Mouse (Mus musculus): ENCODE data around the gene Csf2rb. TPM values are rescaled to one million over a fixed set of nuclear protein-coding genes. Genes with fewer than 3 reads are reported as not detected.
"Not testable (repeated sequence)": the region's sequence is repeated elsewhere in the genome, so short reads cannot be mapped to it uniquely, and the experiment has no call there.

The Csf2rb gene
- polyA plus RNA-seq, 1 experiment from 2014 or later, result 9.3 TPM

- no peaks in the 10 kb centered on the region for H3K27me3 ChIP-seq (ENCODE audit: insufficient read depth, poor library complexity, severe bottlenecking)
- H3K4me3 ChIP-seq, result no peak overlapping the region
- H3K27ac ChIP-seq, result no peak overlapping the region
- DNase-seq (ENCODE audit: low spot score), result no peak
- 67% methylated on average over 5 of the region's 5 CpGs for WGBS
- no peaks in the 10 kb centered on the region for H3K9me3 ChIP-seq
- H3K36me3 ChIP-seq, result no peaks in the 10 kb centered on the region
- no peaks in the 10 kb centered on the region for H3K4me1 ChIP-seq
Observed at GRCm38 (mm10) chr15:78331523-78332340, 6.2 kb downstream of the Csf2rb start.

GRCm38 (mm10) chr15:78332981-78333380 lies 7.4 kb downstream of the Csf2rb start:
- WGBS, result 70% methylated on average over 6 of the region's 6 CpGs
- Histone ChIP-seq H3K9me3 (no peaks in the 10 kb centered on the region), H3K27ac (no peak overlapping the region), H3K4me3 (no peak overlapping the region), H3K4me1 (no peaks in the 10 kb centered on the region), H3K36me3 (no peaks in the 10 kb centered on the region), H3K27me3 (ENCODE audit: insufficient read depth, poor library complexity, severe bottlenecking) (no peaks in the 10 kb centered on the region)
- DNase-seq (ENCODE audit: low spot score), result no peak

GRCm38 (mm10) chr15:78334380-78334779 lies 8.8 kb downstream of the Csf2rb start:
- WGBS, result 71% methylated on average over 3 of the region's 3 CpGs
- Histone ChIP-seq H3K27me3 (ENCODE audit: insufficient read depth, poor library complexity, severe bottlenecking) (no peaks in the 10 kb centered on the region), H3K9me3 (no peaks in the 10 kb centered on the region), H3K36me3 (no peaks in the 10 kb centered on the region), H3K27ac (no peak overlapping the region), H3K4me3 (no peak overlapping the region), H3K4me1 (no peaks in the 10 kb centered on the region)
- DNase-seq (ENCODE audit: low spot score), result no peak

DNA sequence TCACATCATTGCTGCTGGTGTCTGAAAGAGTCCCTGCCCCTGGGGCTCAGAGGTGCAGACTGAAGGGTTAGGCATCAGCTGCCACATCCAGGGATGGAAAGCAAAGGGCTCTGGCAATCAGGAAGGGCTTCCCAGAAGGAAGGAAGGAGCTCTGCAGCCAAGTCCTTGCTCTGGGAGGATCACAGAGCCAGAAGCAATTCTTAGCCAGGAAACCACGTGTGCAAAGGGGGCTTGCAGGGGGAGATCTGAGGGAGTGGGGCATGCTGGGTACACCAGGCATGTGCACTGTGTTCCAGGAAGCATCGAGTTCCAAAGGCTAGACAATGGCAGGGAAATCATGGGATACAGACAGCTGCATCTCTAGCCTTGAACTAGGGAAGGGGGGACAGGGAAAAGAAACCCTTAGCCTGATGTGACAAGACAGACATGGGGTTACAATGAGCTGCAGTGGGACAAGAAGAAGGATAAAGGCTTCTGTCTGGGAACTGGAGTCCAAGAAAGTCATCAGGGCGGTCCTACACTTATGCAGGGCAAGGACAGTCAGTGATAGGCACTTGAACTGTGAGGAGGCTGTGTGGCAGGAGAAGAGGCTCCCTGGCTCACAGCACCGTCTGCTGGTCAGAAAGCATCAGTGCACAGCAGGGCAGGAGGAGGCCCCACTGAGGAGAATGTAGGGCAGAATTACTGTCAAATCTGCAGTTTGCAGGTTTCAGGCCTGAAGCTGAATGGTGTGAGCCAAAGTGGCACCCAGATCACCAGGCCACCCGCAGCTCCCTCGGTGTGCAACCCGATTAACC lies 14.3 kb downstream of the Csf2rb start:
- not testable (repeated sequence) for H3K9me3 ChIP-seq; H3K27ac ChIP-seq; H3K36me3 ChIP-seq; H3K4me1 ChIP-seq; H3K27me3 ChIP-seq (ENCODE audit: insufficient read depth, poor library complexity, severe bottlenecking); H3K4me3 ChIP-seq
- DNase-seq (ENCODE audit: low spot score), result peak; percentile 86
- WGBS, result 32% methylated on average over 7 of the region's 7 CpGs

DNA sequence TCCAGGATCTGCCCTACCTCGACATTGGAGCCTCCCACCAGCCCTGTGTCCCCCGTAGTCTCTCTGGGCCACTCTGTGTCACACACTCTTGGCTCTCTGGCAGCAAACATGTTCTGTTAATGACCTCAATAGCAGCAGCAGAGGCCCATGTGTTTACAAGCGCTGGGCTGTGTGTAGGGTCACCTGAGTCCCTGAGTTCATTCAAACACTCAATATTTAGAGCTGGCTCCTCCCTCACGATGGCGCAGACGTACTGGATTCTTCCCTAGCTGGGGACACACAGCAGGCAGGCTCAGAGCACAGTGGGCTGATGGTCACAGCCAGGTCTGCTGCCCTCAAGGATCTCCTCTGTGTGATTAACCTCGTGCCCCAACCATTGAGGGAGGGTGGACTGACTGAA lies 15.4 kb downstream of the Csf2rb start:
- H3K27me3 ChIP-seq (ENCODE audit: insufficient read depth, poor library complexity, severe bottlenecking); DNase-seq (ENCODE audit: low spot score); H3K4me1 ChIP-seq; H3K27ac ChIP-seq; H3K9me3 ChIP-seq; H3K36me3 ChIP-seq; H3K4me3 ChIP-seq: not testable (repeated sequence)
- WGBS, result 78% methylated on average over 7 of the region's 7 CpGs

GRCm38 (mm10) chr15:78343683-78344082 lies 18.1 kb downstream of the Csf2rb start:
- Histone ChIP-seq H3K4me3 (no peak overlapping the region), H3K27ac (no peak overlapping the region), H3K36me3 (no peaks in the 10 kb centered on the region), H3K9me3 (no peaks in the 10 kb centered on the region), H3K27me3 (ENCODE audit: insufficient read depth, poor library complexity, severe bottlenecking) (no peaks in the 10 kb centered on the region; the same call in 1 of the 2 replicates), H3K4me1 (no peaks in the 10 kb centered on the region)
- no peak for DNase-seq (ENCODE audit: low spot score)
- 12% methylated on average over 1 of the region's 1 CpGs for WGBS

- Histone ChIP-seq H3K4me1 (no peaks in the 10 kb centered on the region), H3K9me3 (no peaks in the 10 kb centered on the region), H3K36me3 (no peaks in the 10 kb centered on the region), H3K27ac (no peak overlapping the region), H3K4me3 (no peak overlapping the region), H3K27me3 (ENCODE audit: insufficient read depth, poor library complexity, severe bottlenecking) (no peaks in the 10 kb centered on the region; the same call in none of the 2 replicates)
- DNase-seq (ENCODE audit: low spot score), result no peak
- 85% methylated on average over 3 of the region's 3 CpGs for WGBS
Observed at GRCm38 (mm10) chr15:78344567-78344966, 19.0 kb downstream of the Csf2rb start.

- H3K9me3 ChIP-seq, result no peaks in the 10 kb centered on the region
- H3K4me3 ChIP-seq, result no peak overlapping the region
- H3K4me1 ChIP-seq, result no peaks in the 10 kb centered on the region
- WGBS, result 56% methylated on average over 3 of the region's 3 CpGs
- H3K27ac ChIP-seq, result no peak overlapping the region
- H3K27me3 ChIP-seq (ENCODE audit: insufficient read depth, poor library complexity, severe bottlenecking), result peaks cover 8% of the 10 kb centered on the region
- H3K36me3 ChIP-seq, result no peaks in the 10 kb centered on the region
- DNase-seq (ENCODE audit: low spot score), result no peak
Observed at GRCm38 (mm10) chr15:78351586-78352165, 26.1 kb downstream of the Csf2rb start.

DNA sequence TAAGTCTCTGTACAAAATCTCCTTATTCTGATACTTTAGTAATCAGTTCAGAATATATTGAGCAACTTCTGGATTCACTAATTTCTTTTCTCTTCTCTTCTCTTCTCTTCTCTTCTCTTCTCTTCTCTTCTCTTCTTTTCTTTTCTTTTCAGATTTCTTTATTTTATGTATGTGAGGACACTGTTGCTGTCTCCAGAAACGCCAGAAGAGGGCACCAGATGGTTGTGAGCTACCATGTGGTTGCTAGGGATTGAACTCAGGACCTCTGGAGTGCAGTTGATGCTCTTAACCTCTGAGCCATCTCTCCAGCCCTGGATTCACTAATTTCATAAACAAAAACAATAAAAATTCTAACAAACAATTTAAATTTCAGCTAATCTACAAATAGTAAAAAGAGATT lies 29.4 kb downstream of the Csf2rb start:
- Histone ChIP-seq H3K36me3 (no peaks in the 10 kb centered on the region), H3K27me3 (ENCODE audit: insufficient read depth, poor library complexity, severe bottlenecking) (peaks cover 9% of the 10 kb centered on the region), H3K27ac (no peak overlapping the region), H3K4me3 (no peak overlapping the region), H3K9me3 (no peaks in the 10 kb centered on the region), H3K4me1 (no peaks in the 10 kb centered on the region)
- DNase-seq (ENCODE audit: low spot score), result no peak
- 0% methylated on average over 1 of the region's 1 CpGs for WGBS

- no peak overlapping the region for H3K4me3 ChIP-seq
- WGBS, result 82% methylated on average over 5 of the region's 5 CpGs
- DNase-seq (ENCODE audit: low spot score), result no peak
- H3K27me3 ChIP-seq (ENCODE audit: insufficient read depth, poor library complexity, severe bottlenecking), result peaks cover 9% of the 10 kb centered on the region
- no peaks in the 10 kb centered on the region for H3K36me3 ChIP-seq
- H3K4me1 ChIP-seq, result no peaks in the 10 kb centered on the region
- H3K27ac ChIP-seq, result no peak overlapping the region
- H3K9me3 ChIP-seq, result no peaks in the 10 kb centered on the region
Observed at GRCm38 (mm10) chr15:78355548-78355947, 30.0 kb downstream of the Csf2rb start.

DNA sequence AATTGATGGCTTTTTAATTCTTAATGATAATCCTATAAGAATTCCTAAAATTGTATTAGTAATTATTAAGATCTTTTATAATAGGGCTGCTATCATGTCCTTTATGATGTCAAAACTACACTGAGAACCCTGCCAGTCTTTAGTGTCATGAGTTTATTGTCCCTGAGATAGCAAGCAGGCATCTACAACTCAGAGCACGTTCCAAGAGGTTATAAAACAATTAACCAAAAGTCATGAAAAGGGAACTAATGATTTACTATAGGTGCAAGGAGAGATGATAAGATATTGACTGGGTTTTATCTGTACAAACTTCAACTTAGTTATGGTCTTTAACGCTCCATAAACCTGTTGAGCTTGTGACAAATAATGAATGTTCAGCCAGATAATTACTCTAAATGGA lies 40.4 kb downstream of the Csf2rb start:
- WGBS, result 78% methylated on average over 2 of the region's 2 CpGs
- Histone ChIP-seq H3K27me3 (ENCODE audit: insufficient read depth, poor library complexity, severe bottlenecking) (peaks cover 38% of the 10 kb centered on the region), H3K4me1 (no peaks in the 10 kb centered on the region), H3K4me3 (no peak overlapping the region), H3K36me3 (no peaks in the 10 kb centered on the region), H3K27ac (no peak overlapping the region), H3K9me3 (0 out of 2 replicates have a peak, but pooled peaks cover 3% of the 10 kb centered on the region)
- DNase-seq (ENCODE audit: low spot score), result no peak

DNA sequence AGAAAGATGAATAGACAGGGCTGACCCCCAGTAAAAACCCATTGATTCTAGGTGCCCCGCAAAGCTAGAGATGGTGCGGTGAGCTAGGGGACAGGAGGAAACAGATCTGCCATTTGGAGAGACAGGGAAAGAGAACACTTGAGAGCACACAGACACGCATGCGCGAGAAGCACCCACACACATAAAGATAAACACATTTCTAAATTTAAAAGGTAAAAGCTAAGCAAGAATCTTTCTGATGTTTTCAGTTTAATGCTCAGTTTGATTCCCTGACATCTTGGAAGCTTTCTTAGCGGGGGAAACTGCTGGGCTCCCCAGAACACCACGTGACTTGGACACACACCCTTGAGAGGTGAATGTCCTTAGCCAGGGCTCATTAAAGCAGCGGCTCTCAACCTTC lies 41.3 kb downstream of the Csf2rb start:
- Histone ChIP-seq H3K9me3 (0 out of 2 replicates have a peak, but pooled peaks cover 3% of the 10 kb centered on the region), H3K4me1 (no peaks in the 10 kb centered on the region), H3K36me3 (no peaks in the 10 kb centered on the region), H3K27ac (no peak overlapping the region), H3K4me3 (no peak overlapping the region), H3K27me3 (ENCODE audit: insufficient read depth, poor library complexity, severe bottlenecking) (peaks cover 38% of the 10 kb centered on the region)
- DNase-seq (ENCODE audit: low spot score), result no peak
- 79% methylated on average over 8 of the region's 8 CpGs for WGBS

DNA sequence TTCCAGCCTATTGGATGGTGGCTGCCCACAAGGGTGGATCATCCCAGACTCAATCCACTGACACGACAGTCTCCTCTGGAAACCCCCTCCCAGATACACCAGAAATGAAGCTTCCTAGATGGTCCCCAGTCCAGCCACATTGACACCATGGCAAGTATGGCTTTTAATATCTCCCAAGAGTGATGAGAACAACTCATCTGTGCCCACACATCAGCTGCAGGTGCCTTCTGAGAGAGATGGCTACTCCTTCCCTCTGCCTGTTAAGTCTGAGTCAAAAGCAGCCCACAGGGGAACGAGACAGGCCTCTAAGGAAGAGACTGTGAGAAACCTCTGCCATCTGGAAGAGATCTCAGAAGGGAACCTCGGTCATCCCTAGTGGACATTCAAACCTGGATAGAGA lies 42.3 kb downstream of the Csf2rb start:
- no peaks in the 10 kb centered on the region for H3K36me3 ChIP-seq
- H3K27me3 ChIP-seq (ENCODE audit: insufficient read depth, poor library complexity, severe bottlenecking), result peaks cover 38% of the 10 kb centered on the region
- no peak overlapping the region for H3K27ac ChIP-seq
- no peaks in the 10 kb centered on the region for H3K9me3 ChIP-seq
- no peaks in the 10 kb centered on the region for H3K4me1 ChIP-seq
- WGBS, result 71% methylated on average over 3 of the region's 3 CpGs
- no peak for DNase-seq (ENCODE audit: low spot score)
- no peak overlapping the region for H3K4me3 ChIP-seq

Data from heart, embryonic 10.5 days (tissue).